ENCODE assay signal across 9 mouse cellular contexts in the genomic region with DNA sequence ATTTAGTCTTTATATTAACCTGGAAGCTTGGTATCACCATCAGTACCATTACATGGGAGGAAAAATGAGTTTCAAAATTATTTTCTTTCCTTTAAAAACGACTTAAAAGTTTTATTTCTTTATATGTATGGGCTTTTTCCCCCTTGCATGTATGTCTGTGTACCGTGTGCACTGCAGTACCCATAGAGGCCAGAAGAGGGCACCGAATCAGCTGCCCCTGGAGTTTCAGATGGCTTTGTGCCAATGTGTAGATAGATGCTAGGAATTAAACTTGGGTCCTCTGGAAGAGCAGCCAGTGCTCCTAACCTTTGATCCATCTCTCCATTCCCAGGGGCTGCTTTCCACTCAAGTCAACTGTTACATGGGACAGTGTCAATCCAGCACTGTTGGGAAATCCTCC.
DNase-seq lines count a peak whose midpoint lies in the region; ATAC-seq and TF ChIP-seq lines count a peak whose summit lies in the region.
"Had no signal": no experiment of that assay in that cellular context is flagged by ENCODE, and none has a peak within 500 bp of the region (broad histone marks: within the 10 kb centered on the region; RNA-seq: fewer than 3 reads in every experiment).

No protein-coding gene starts in this region.

- H3K9me3 ChIP-seq in liver, embryonic 12.5 days (replicated peaks), result no peaks in the 10 kb centered on the region
- H3K9me3 ChIP-seq in lung, postnatal 0 days (ENCODE audit: low read length), result no peaks in the 10 kb centered on the region
- H3K9me3 ChIP-seq: liver, embryonic 15.5 days had no signal

- TF ChIP-seq EP300 in lung, postnatal 0 days (IDR thresholded peaks at IDR 0.05), result no peak

- H3K27me3 ChIP-seq in liver, adult 2 months (ENCODE audit: control insufficient read depth, insufficient read depth, low read length), result peaks cover 3% of the 10 kb centered on the region; the same call in 1 of the 2 replicates
- H3K27me3 ChIP-seq in liver, embryonic 12.5 days (replicated peaks), result peaks cover 7% of the 10 kb centered on the region; the same call in 1 of the 2 replicates
- no peaks in the 10 kb centered on the region for H3K27me3 ChIP-seq in lung, postnatal 0 days (replicated peaks; ENCODE audit: insufficient read depth, low read length)
- H3K27me3 ChIP-seq: liver, embryonic 15.5 days had no signal

- no peaks in the 10 kb centered on the region for H3K4me1 ChIP-seq in liver, adult 2 months (ENCODE audit: control insufficient read depth, insufficient read depth, low read length)
- H3K4me1 ChIP-seq in liver, embryonic 12.5 days, result no peaks in the 10 kb centered on the region
- H3K4me1 ChIP-seq in bone marrow, adult 2 months (ENCODE audit: control insufficient read depth, insufficient read depth, low read length), result no peaks in the 10 kb centered on the region
- H3K4me1 ChIP-seq in lung, postnatal 0 days (ENCODE audit: insufficient read depth, low read depth, low read length), result no peaks in the 10 kb centered on the region
- H3K4me1 ChIP-seq: liver, embryonic 15.5 days had no signal

- TF ChIP-seq CTCF in liver, adult 2 months (IDR thresholded peaks at IDR 0.05; ENCODE audit: low read depth, low read length), result peak; percentile 57; the same call in 1 of the 2 replicates
- peak; percentile 43 for TF ChIP-seq CTCF in bone marrow, adult 2 months (IDR thresholded peaks at IDR 0.05; ENCODE audit: control insufficient read depth, insufficient read depth, low read length)
- peak; percentile 66 for TF ChIP-seq CTCF in lung, postnatal 0 days (IDR thresholded peaks at IDR 0.05)

- H3K27ac ChIP-seq in liver, adult 2 months (replicated peaks; ENCODE audit: insufficient read depth, low read depth, low read length), result no peak overlapping the region
- H3K27ac ChIP-seq in liver, embryonic 12.5 days, result no peak overlapping the region
- H3K27ac ChIP-seq in bone marrow, adult 2 months (ENCODE audit: control insufficient read depth, insufficient read depth, low read depth, low read length, poor library complexity), result no peak overlapping the region
- no peak overlapping the region for H3K27ac ChIP-seq in lung, postnatal 0 days (ENCODE audit: low read length)
- H3K27ac ChIP-seq: liver, embryonic 15.5 days had no signal

- WGBS in liver, adult 2 months, result 34% methylated on average over 3 of the region's 3 CpGs
- 19% methylated on average over 3 of the region's 3 CpGs for WGBS in liver, embryonic 12.5 days (ENCODE audit: insufficient replicate concordance)
- 23% methylated on average over 3 of the region's 3 CpGs for WGBS in bone marrow, adult 2 months
- 27% methylated on average over 3 of the region's 3 CpGs for WGBS in lung, postnatal 0 days

- H3K4me2 ChIP-seq in liver, embryonic 12.5 days, result no peak overlapping the region
- H3K4me2 ChIP-seq in lung, postnatal 0 days (replicated peaks; ENCODE audit: low read depth, low read length), result no peak overlapping the region
- H3K4me2 ChIP-seq: liver, embryonic 15.5 days had no signal

- no peak for ATAC-seq in cerebellum, adult (ENCODE audit: insufficient number of reproducible peaks, low FRiP score, low TSS enrichment)
- no peak for ATAC-seq in liver, embryonic 12.5 days
- no peak for ATAC-seq in lung, postnatal 0 days
- ATAC-seq in inflammation-experienced regulatory T-cells, adult 6 months, result no peak

- no peak for TF ChIP-seq POLR2A in liver, adult 2 months (IDR thresholded peaks at IDR 0.05; ENCODE audit: extremely low read depth, insufficient read depth, low read length)
- TF ChIP-seq POLR2A in bone marrow, adult 2 months (IDR thresholded peaks at IDR 0.05; ENCODE audit: borderline replicate concordance, control insufficient read depth, low read depth, low read length), result no peak

- no peaks in the 10 kb centered on the region for H3K36me3 ChIP-seq in liver, adult 2 months (ENCODE audit: control insufficient read depth, insufficient read depth, low read length)
- H3K36me3 ChIP-seq in liver, embryonic 12.5 days, result no peaks in the 10 kb centered on the region
- no peaks in the 10 kb centered on the region for H3K36me3 ChIP-seq in lung, postnatal 0 days (ENCODE audit: insufficient read depth, low read length)
- H3K36me3 ChIP-seq: liver, embryonic 15.5 days had no signal

- H3K79me2 ChIP-seq in liver, adult 2 months (ENCODE audit: control insufficient read depth, insufficient read depth, low read length), result no peaks in the 10 kb centered on the region

- no peak overlapping the region for H3K9ac ChIP-seq in liver, adult 2 months (ENCODE audit: low read depth, low read length)
- no peak overlapping the region for H3K9ac ChIP-seq in liver, embryonic 12.5 days
- no peak overlapping the region for H3K9ac ChIP-seq in lung, postnatal 0 days (replicated peaks; ENCODE audit: low read depth)
- H3K9ac ChIP-seq: liver, embryonic 15.5 days had no signal

- DNase-seq in cerebellum, postnatal 10 days, result peak; percentile 35 to 60
- peak; percentile 1 for DNase-seq in liver, adult 2 months (ENCODE audit: extremely low read depth, low read depth, low spot score)
- DNase-seq in lung, postnatal 0 days (ENCODE audit: low spot score), result no peak
- DNase-seq in cerebellum, adult 11-12 months, result no peak

- H3K4me3 ChIP-seq in liver, adult 2 months (ENCODE audit: insufficient read depth, low read depth, low read length), result no peak overlapping the region
- no peak overlapping the region for H3K4me3 ChIP-seq in liver, embryonic 12.5 days
- no peak overlapping the region for H3K4me3 ChIP-seq in bone marrow, adult 2 months (replicated peaks; ENCODE audit: control insufficient read depth, low read depth, low read length)
- no peak overlapping the region for H3K4me3 ChIP-seq in lung, postnatal 0 days (ENCODE audit: low read depth, low read length)
- H3K4me3 ChIP-seq: liver, embryonic 15.5 days had no signal

Comparison
In these comparisons a context has a peak if more than half of its experiments do, and no peak if none do; other contexts are left out.
1. DNase-seq: peak in cerebellum, postnatal 10 days (2 of 2) and liver, adult 2 months (single experiment); none in lung, postnatal 0 days (single experiment) and cerebellum, adult 11-12 months (single experiment).
2. Peak in every context shown above with its lines, with median percentiles within 50 percentile points of each other: CTCF ChIP-seq.